Mouse (Mus musculus): Measurements from ENCODE around the gene Pik3cg.

DNA sequence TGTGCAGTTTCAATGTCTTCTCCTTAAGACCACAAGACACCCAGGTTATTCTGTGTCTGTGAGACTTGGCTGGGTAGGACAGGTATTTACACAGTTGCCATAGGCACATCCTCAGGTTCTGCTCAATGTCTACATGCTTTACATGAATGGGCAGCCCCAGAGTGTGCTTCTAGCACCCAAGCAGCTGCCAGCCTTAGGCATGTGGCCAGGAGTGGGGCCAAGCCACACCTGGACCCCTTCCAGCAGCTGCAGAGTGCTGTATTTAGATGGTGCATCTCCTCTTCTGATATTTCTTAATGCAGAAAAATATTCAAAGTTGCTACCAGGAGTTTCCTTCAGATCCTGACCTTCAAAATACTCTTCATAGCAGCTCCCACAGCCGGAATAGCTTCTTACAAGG, 11.9 kb upstream of the Pik3cg start:
- TF ChIP-seq GATA1 (IDR thresholded peaks at IDR 0.05; ENCODE audit: low read length) (no peak), TAL1 (IDR thresholded peaks at IDR 0.05; ENCODE audit: low read length) (no peak)
